Mouse (Mus musculus) CH12.LX (cell line): ENCODE data around the gene Samd4. TPM values are rescaled to one million over a fixed set of nuclear protein-coding genes. Genes with fewer than 3 reads are reported as not detected.
A peak's percentile ranks its signal among the peaks of the same experiment; 100 is the strongest.

Source experiments
- DNase-seq: peaks from one replicate; pipeline ENCODE4 v3.0.0-alpha.2; 2013; ENCODE audit errors: extremely low read depth
- H3K27ac ChIP-seq: 2 replicates; pipeline ENCODE4 v1.5.1; 2012; ENCODE audit warnings: low read depth, mild to moderate bottlenecking, control low read depth, moderate library complexity; ENCODE audit not compliant: insufficient read depth
- H3K27me3 ChIP-seq: replicated peaks from 2 replicates; pipeline ENCODE3; 2012; ENCODE audit warnings: inconsistent platforms
- H3K36me3 ChIP-seq, 2 experiments: replicated peaks in 1 of 2; 2 replicates each; pipeline versions ENCODE3 to v1.6.1; 2012; ENCODE audit warnings: inconsistent platforms in 1 of 2, low read length in 1 of 2, mild to moderate bottlenecking in 1 of 2, mixed read lengths in 1 of 2, moderate library complexity in 1 of 2; ENCODE audit not compliant: control insufficient read depth in 1 of 2, insufficient read depth in 1 of 2
- H3K4me1 ChIP-seq, 2 experiments: 2 replicates each; pipeline ENCODE4 v1.6.1; 2012; ENCODE audit warnings: inconsistent platforms in 1 of 2, moderate library complexity in 1 of 2; ENCODE audit not compliant: insufficient read depth in 2 of 2, control insufficient read depth in 1 of 2
- H3K4me2 ChIP-seq: 2 replicates; pipeline ENCODE4 v1.6.1; 2012; ENCODE audit warnings: low read depth, mild to moderate bottlenecking, control low read depth; ENCODE audit not compliant: poor library complexity, insufficient read depth, severe bottlenecking
- H3K4me3 ChIP-seq, 3 experiments: fragments of 150-350 bp in 1 of 3; sonication (generic) in 1 of 3; replicated peaks in 1 of 3; 2 replicates each; pipeline versions ENCODE3 to v1.5.1; 2011 to 2012; ENCODE audit warnings: low read depth in 2 of 3, low read length in 2 of 3, mild to moderate bottlenecking in 2 of 3, moderate library complexity in 2 of 3, control low read depth in 1 of 3, improper control_type of control experiment in 1 of 3, inconsistent platforms in 1 of 3, mixed read lengths in 1 of 3; ENCODE audit not compliant: poor library complexity in 1 of 3
- H3K79me2 ChIP-seq: replicated peaks from 2 replicates; pipeline ENCODE4 v1.6.1; 2012; ENCODE audit warnings: mild to moderate bottlenecking, moderate library complexity; ENCODE audit not compliant: control insufficient read depth, poor library complexity, insufficient read depth, severe bottlenecking; ENCODE audit errors: extremely low read depth
- H3K9ac ChIP-seq: 2 replicates; pipeline ENCODE4 v1.6.1; 2012; ENCODE audit warnings: low read depth, mild to moderate bottlenecking, control low read depth, moderate library complexity; ENCODE audit not compliant: insufficient read depth
- H3K9me3 ChIP-seq: replicated peaks from 2 replicates; pipeline ENCODE3; 2012; ENCODE audit warnings: low read length, inconsistent platforms, mixed read lengths
- BHLHE40 ChIP-seq: IDR thresholded peaks from 2 replicates; pipeline ENCODE4 v1.6.1; 2011; ENCODE audit warnings: mild to moderate bottlenecking, low read depth, low read length, improper control_type of control experiment
- CTCF ChIP-seq, 2 experiments: IDR thresholded peaks in 1 of 2; conservative IDR thresholded peaks in 1 of 2; 2 replicates each; pipeline ENCODE4 v1.5.1; 2011 to 2012; ENCODE audit warnings: low read depth in 2 of 2, low read length in 2 of 2, improper control_type of control experiment in 1 of 2, inconsistent platforms in 1 of 2, mild to moderate bottlenecking in 1 of 2, moderate library complexity in 1 of 2
- GABPA ChIP-seq: IDR thresholded peaks from 2 replicates; pipeline ENCODE4 v1.6.1; 2012; ENCODE audit warnings: low read depth, low read length, improper control_type of control experiment, inconsistent platforms; ENCODE audit not compliant: insufficient replicate concordance
- JUN ChIP-seq: IDR thresholded peaks from 2 replicates; pipeline ENCODE4 v1.6.1; 2011; ENCODE audit warnings: low read depth, mild to moderate bottlenecking, low read length, improper control_type of control experiment, moderate library complexity; ENCODE audit not compliant: insufficient read depth
- JUND ChIP-seq: conservative IDR thresholded peaks from 2 replicates; pipeline ENCODE4 v1.6.1; 2011; ENCODE audit warnings: low read depth, low read length, improper control_type of control experiment
- MAFK ChIP-seq: IDR thresholded peaks from 2 replicates; pipeline ENCODE4 v1.6.1; 2011; ENCODE audit warnings: low read length, improper control_type of control experiment; ENCODE audit not compliant: insufficient replicate concordance
- MAX ChIP-seq: IDR thresholded peaks from 2 replicates; pipeline ENCODE4 v1.6.1; 2011; ENCODE audit warnings: low read length, improper control_type of control experiment
- NRF1 ChIP-seq: IDR thresholded peaks from 2 replicates; pipeline ENCODE4 v1.6.1; 2014; ENCODE audit warnings: low read depth, mild to moderate bottlenecking, inconsistent platforms, low read length, improper control_type of control experiment, moderate library complexity
- PAX5 ChIP-seq: IDR thresholded peaks from 2 replicates; pipeline ENCODE4 v1.6.1; 2012; ENCODE audit warnings: low read length, inconsistent platforms, mixed read lengths
- RAD21 ChIP-seq: IDR thresholded peaks from 2 replicates; pipeline ENCODE4 v1.6.1; 2011; ENCODE audit warnings: low read depth, mild to moderate bottlenecking, low read length, improper control_type of control experiment, moderate library complexity
- TBP ChIP-seq: conservative IDR thresholded peaks from 2 replicates; pipeline ENCODE4 v1.6.1; 2011; ENCODE audit warnings: low read depth, low read length, improper control_type of control experiment
- UBTF ChIP-seq: IDR thresholded peaks from 2 replicates; pipeline ENCODE4 v1.6.1; 2012; ENCODE audit warnings: low read depth, mild to moderate bottlenecking, inconsistent platforms, low read length, improper control_type of control experiment, moderate library complexity
- USF1 ChIP-seq: IDR thresholded peaks from 2 replicates; pipeline ENCODE4 v1.6.1; 2014; ENCODE audit warnings: low read depth, mild to moderate bottlenecking, inconsistent platforms, low read length, improper control_type of control experiment
- ZC3H11A ChIP-seq: IDR thresholded peaks from 2 replicates; pipeline ENCODE4 v1.6.1; 2012; ENCODE audit warnings: low read depth, mild to moderate bottlenecking, inconsistent platforms, low read length, improper control_type of control experiment
- ZMIZ1 ChIP-seq: IDR thresholded peaks from 2 replicates; pipeline ENCODE4 v1.6.1; 2012; ENCODE audit warnings: low read depth, mild to moderate bottlenecking, inconsistent platforms, low read length, improper control_type of control experiment
- dilution Hi-C: fragments of 300-500 bp; cut with MboI; formaldehyde crosslinking; loops from 2 replicates; pipeline ENCODE4 v1.14.3; 2020; ENCODE audit warnings: low sequenced_read_pairs; ENCODE audit not compliant: extremely low pct_unique_long_range_greater_than_20kb, extremely low pct_ligation_motif_present
- in situ Hi-C: fragments of 300-500 bp; cut with MboI; formaldehyde crosslinking; loops from 3 replicates; pipeline ENCODE4 v1.14.3; 2019; ENCODE audit warnings: low sequenced_read_pairs, low pct_ligation_motif_present, low pct_unique_long_range_greater_than_20kb, mixed read lengths
- polyA plus RNA-seq: library from polyadenylated mRNA; unstranded; fragments of >175 nt; gene quantifications from 2 replicates; pipeline ENCODE4 v1.2.1, GENCODE M21; 2012; ENCODE audit warnings: low read depth; ENCODE audit not compliant: insufficient read length
- total RNA-seq, 2 experiments: library from RNA; depleted of rRNA; stranded (reverse); fragments of 300-350 nt in 1 of 2; fragments of >200 nt in 1 of 2; gene quantifications; 2 replicates each; pipeline ENCODE4 v1.2.3; 2012 to 2014

Gene Samd4
- total and polyA plus RNA-seq, 3 experiments, result 0.64 to 4.6 (median 1.5) TPM

DNA sequence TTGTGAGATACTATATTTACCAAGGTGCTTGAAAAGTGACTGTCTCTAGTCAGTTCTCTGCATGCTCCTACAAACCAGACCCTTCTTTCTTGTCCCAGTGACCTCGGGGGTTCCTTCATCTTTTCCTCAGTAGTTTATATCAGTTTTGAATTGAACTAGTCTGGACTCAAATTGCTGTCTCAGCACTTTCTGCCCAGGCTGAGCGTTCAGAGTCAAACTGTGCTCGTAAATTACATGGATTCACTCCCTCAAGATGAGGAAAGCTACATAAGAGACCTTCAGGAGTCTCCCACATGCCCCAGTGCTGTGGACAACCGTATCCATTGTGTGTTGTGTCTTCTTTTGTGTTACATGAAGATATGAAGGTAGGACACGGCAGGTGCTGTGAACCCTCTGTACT is 33.9 kb upstream of the Samd4 start:
- in situ Hi-C loops, result no loop called here
- Histone ChIP-seq H3K9ac (no peak overlapping the region), H3K4me3 (no peak overlapping the region)

GRCm38 (mm10) chr14:46849769-46850168 is 32.9 kb upstream of the Samd4 start:
- H3K4me2 ChIP-seq, result no peak overlapping the region
- no peaks in the 10 kb centered on the region for H3K27me3 ChIP-seq
- H3K4me1 ChIP-seq, result no peaks in the 10 kb centered on the region
- H3K36me3 ChIP-seq, result peaks cover 0 to 23% of the 10 kb centered on the region in 2 experiments
- H3K9me3 ChIP-seq, result no peaks in the 10 kb centered on the region
- no peak for DNase-seq
- H3K4me3 ChIP-seq, result no peak overlapping the region
- H3K79me2 ChIP-seq, result no peaks in the 10 kb centered on the region
- H3K27ac ChIP-seq, result no peak overlapping the region
- H3K9ac ChIP-seq, result no peak overlapping the region
- dilution Hi-C loops, result no loop called here
- TF ChIP-seq ZC3H11A (no peak), PAX5 (no peak), USF1 (no peak), UBTF (no peak)
- TF ChIP-seq, all 38 proteins: peak for 0
- in situ Hi-C loops, result no loop called here

More for the DNA sequence above, 33.9 kb upstream of the Samd4 start:
- H3K27ac ChIP-seq, result no peak overlapping the region
- TF ChIP-seq MAFK (peak; percentile 90), JUN (no peak)
- H3K36me3 ChIP-seq, result peaks cover 0 to 19% of the 10 kb centered on the region in 2 experiments
- H3K9me3 ChIP-seq, result no peaks in the 10 kb centered on the region
- H3K4me2 ChIP-seq, result no peak overlapping the region
- H3K27me3 ChIP-seq, result no peaks in the 10 kb centered on the region
- no peaks in the 10 kb centered on the region for H3K79me2 ChIP-seq
- no peak for DNase-seq
- H3K4me1 ChIP-seq, result peaks cover 0 to 6% of the 10 kb centered on the region in 2 experiments; a peak in 2 of 4 replicates
- dilution Hi-C loops, result no loop called here

DNA sequence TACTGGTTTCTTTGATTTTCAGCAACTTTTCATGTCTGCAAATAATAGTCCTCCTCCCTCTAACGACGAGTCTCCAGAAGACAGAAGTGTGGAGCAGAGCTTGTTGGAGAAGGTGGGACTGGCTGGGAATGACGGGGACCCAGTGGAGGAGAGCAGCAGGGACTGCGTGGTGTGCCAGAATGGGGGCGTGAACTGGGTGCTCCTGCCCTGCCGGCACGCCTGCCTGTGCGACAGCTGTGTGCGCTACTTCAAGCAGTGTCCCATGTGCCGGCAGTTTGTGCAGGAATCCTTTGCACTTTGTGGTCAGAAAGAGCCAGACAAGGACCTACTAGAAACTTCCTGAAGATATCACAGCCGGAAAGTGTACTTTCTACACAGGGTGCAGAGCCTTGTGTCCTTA is 29.0 kb upstream of the Samd4 start:
- peaks cover 0 to 9% of the 10 kb centered on the region in 2 experiments for H3K36me3 ChIP-seq
- no peak overlapping the region for H3K4me2 ChIP-seq
- H3K27me3 ChIP-seq, result no peaks in the 10 kb centered on the region
- no peaks in the 10 kb centered on the region for H3K9me3 ChIP-seq
- H3K4me1 ChIP-seq, result no peaks in the 10 kb centered on the region
- no peak overlapping the region for H3K27ac ChIP-seq
- no peak overlapping the region for H3K4me3 ChIP-seq
- dilution Hi-C loops (no loop called here), in situ Hi-C loops (no loop called here)
- H3K79me2 ChIP-seq, result no peaks in the 10 kb centered on the region
- no peak for DNase-seq
- TF ChIP-seq RAD21 (no peak), GABPA (no peak), ZMIZ1 (no peak), BHLHE40 (no peak), TBP (no peak), CTCF (conservative IDR thresholded peaks at IDR 0.05 in 1 of 2, IDR thresholded peaks at IDR 0.05 in 1 of 2; ENCODE audit: low read depth in 2 of 2, low read length in 2 of 2) (no peak), MAFK (no peak), ZC3H11A (no peak), MAX (no peak), UBTF (no peak), JUND (no peak), NRF1 (no peak)
- no peak overlapping the region for H3K9ac ChIP-seq
